In the genomic region with DNA sequence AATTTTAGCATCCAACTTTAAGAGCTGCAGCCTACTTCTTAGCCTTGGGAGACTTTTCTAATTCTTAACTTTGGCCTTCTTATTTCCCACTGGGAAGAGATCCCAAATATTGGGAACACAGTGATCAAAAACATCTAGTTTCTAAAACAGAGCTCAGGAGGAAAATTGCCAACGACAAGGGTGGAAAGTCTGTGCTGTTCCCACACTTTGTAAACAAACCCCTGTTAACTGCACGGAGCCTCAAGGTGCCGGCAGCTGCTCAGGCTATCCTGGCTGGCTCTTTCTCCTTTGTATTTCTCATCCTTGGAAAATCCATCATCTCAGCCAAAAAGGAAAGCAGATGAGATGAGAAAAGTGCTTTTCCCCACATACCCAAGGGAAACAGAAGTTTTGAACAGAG, we compare ENCODE assay signal across 13 mouse cellular contexts.
DNase-seq lines count a peak whose midpoint lies in the region; ATAC-seq and TF ChIP-seq lines count a peak whose summit lies in the region.
"Had no signal": no experiment of that assay in that cellular context is flagged by ENCODE, and none has a peak within 500 bp of the region (broad histone marks: within the 10 kb centered on the region; RNA-seq: fewer than 3 reads in every experiment).

No protein-coding gene starts in this region.

- H3K4me2 ChIP-seq in hindbrain, postnatal 0 days (ENCODE audit: low read depth, low read length) = no peak overlapping the region
- H3K4me2 ChIP-seq in hindbrain, embryonic 14.5 days (replicated peaks) = no peak overlapping the region
- H3K4me2 ChIP-seq: heart, embryonic 13.5 days had no signal

- no peak for TF ChIP-seq CTCF in hindbrain, postnatal 0 days (IDR thresholded peaks at IDR 0.05; ENCODE audit: low read depth)

- no peaks in the 10 kb centered on the region for H3K27me3 ChIP-seq in hindbrain, postnatal 0 days (ENCODE audit: insufficient read depth, low read length)
- no peaks in the 10 kb centered on the region for H3K27me3 ChIP-seq in hindbrain, embryonic 14.5 days (ENCODE audit: control insufficient read depth, insufficient read depth, low read length)
- H3K27me3 ChIP-seq: heart, embryonic 13.5 days had no signal

- H3K9me3 ChIP-seq in hindbrain, postnatal 0 days (ENCODE audit: low read length) = no peaks in the 10 kb centered on the region
- no peaks in the 10 kb centered on the region for H3K9me3 ChIP-seq in hindbrain, embryonic 14.5 days (ENCODE audit: control insufficient read depth, low read length)
- H3K9me3 ChIP-seq: heart, embryonic 13.5 days had no signal

- H3K9ac ChIP-seq in hindbrain, postnatal 0 days (replicated peaks; ENCODE audit: low read length) = no peak overlapping the region
- H3K9ac ChIP-seq in hindbrain, embryonic 14.5 days = no peak overlapping the region
- H3K9ac ChIP-seq: heart, embryonic 13.5 days had no signal

- no peaks in the 10 kb centered on the region for H3K36me3 ChIP-seq in hindbrain, postnatal 0 days (ENCODE audit: insufficient read depth, low read length)
- no peaks in the 10 kb centered on the region for H3K36me3 ChIP-seq in hindbrain, embryonic 14.5 days (replicated peaks; ENCODE audit: control insufficient read depth, insufficient read depth)
- H3K36me3 ChIP-seq: heart, embryonic 13.5 days had no signal

- H3K27ac ChIP-seq in hindbrain, postnatal 0 days = no peak overlapping the region
- H3K27ac ChIP-seq in hindbrain, embryonic 14.5 days = no peak overlapping the region
- H3K27ac ChIP-seq: heart, embryonic 13.5 days had no signal

- H3K4me1 ChIP-seq in hindbrain, postnatal 0 days (ENCODE audit: insufficient read depth, low read length) = no peaks in the 10 kb centered on the region
- no peaks in the 10 kb centered on the region for H3K4me1 ChIP-seq in hindbrain, embryonic 14.5 days (replicated peaks; ENCODE audit: control insufficient read depth, insufficient read depth, low read length)
- H3K4me1 ChIP-seq: heart, embryonic 13.5 days had no signal

- peak; percentile 6 for DNase-seq in hindbrain, postnatal 0 days (ENCODE audit: low spot score)
- no peak for DNase-seq in hindbrain, embryonic 14.5 days (ENCODE audit: low spot score)
- DNase-seq in urinary bladder, postnatal 14 days (ENCODE audit: low spot score) = peak; percentile 41
- no peak for DNase-seq in urinary bladder, postnatal 10 days (ENCODE audit: low spot score)
- peak; percentile 15 to 43 for DNase-seq in layer of hippocampus, adult 8-10 months (ENCODE audit: low spot score in 2 of 2)
- DNase-seq in spleen, postnatal 14 days (ENCODE audit: low spot score in 2 of 2) = no peak
- no peak for DNase-seq in adrenal gland, adult 2 months
- no peak for DNase-seq in thymus, postnatal 10 days (ENCODE audit: low spot score in 2 of 2)
- DNase-seq: cerebellum, postnatal 36 days had no signal

- 37% methylated on average over 3 of the region's 3 CpGs for WGBS in hindbrain, postnatal 0 days
- WGBS in hindbrain, embryonic 14.5 days = 58% methylated on average over 3 of the region's 3 CpGs

- no peak for ATAC-seq in hindbrain, postnatal 0 days
- no peak for ATAC-seq in hindbrain, embryonic 14.5 days (ENCODE audit: low FRiP score)
- ATAC-seq: CD4-positive, CD25-positive, alpha-beta regulatory T cell, adult 4 months; intestine, postnatal 0 days; midbrain, embryonic 16.5 days had no signal

- H3K4me3 ChIP-seq in hindbrain, postnatal 0 days (ENCODE audit: low read length) = no peak overlapping the region
- H3K4me3 ChIP-seq in hindbrain, embryonic 14.5 days (replicated peaks; ENCODE audit: low read length) = no peak overlapping the region
- H3K4me3 ChIP-seq: heart, embryonic 13.5 days had no signal

Comparison
In these comparisons a context has a peak if more than half of its experiments do, and no peak if none do; other contexts are left out.
1. DNase-seq: peak in hindbrain, postnatal 0 days (single experiment), urinary bladder, postnatal 14 days (single experiment) and layer of hippocampus, adult 8-10 months (2 of 2); none in hindbrain, embryonic 14.5 days (single experiment), urinary bladder, postnatal 10 days (single experiment), spleen, postnatal 14 days (0 of 2), adrenal gland, adult 2 months (single experiment) and thymus, postnatal 10 days (0 of 2).